Mouse (Mus musculus) liver, embryonic 15.5 days (tissue): Measurements from ENCODE around the gene 4931428L18Rik. TPM values are rescaled to one million over a fixed set of nuclear protein-coding genes. Genes with fewer than 3 reads are reported as not detected.
"Not testable (repeated sequence)": the region's sequence is repeated elsewhere in the genome, so short reads cannot be mapped to it uniquely, and the experiment has no call there.

Source experiments
- ATAC-seq: fragments of 200-750 bp; cut with Nextera tagmentation; 2 replicates; pipeline ENCODE4 v1.8.0; 2017; ENCODE audit warnings: moderate number of reproducible peaks, mild to moderate bottlenecking, moderate library complexity; ENCODE audit not compliant: insufficient read depth
- H3K27ac ChIP-seq: fragments of 300-500 bp; sonication (generic); replicated peaks from 2 replicates; pipeline ENCODE4 v1.5.1; 2015; ENCODE audit warnings: mild to moderate bottlenecking, inconsistent platforms
- H3K27me3 ChIP-seq: fragments of 300-500 bp; sonication (generic); 2 replicates; pipeline ENCODE4 v1.6.1; 2015; ENCODE audit warnings: mild to moderate bottlenecking, inconsistent platforms
- H3K36me3 ChIP-seq: fragments of 300-500 bp; sonication (generic); replicated peaks from 2 replicates; pipeline ENCODE4 v1.6.1; 2015; ENCODE audit warnings: moderate library complexity, mild to moderate bottlenecking, inconsistent platforms
- H3K4me1 ChIP-seq: fragments of 300-500 bp; sonication (generic); replicated peaks from 2 replicates; pipeline ENCODE4 v1.6.1; 2015; ENCODE audit warnings: inconsistent platforms
- H3K4me2 ChIP-seq: fragments of 300-500 bp; sonication (generic); 2 replicates; pipeline ENCODE4 v1.6.1; 2015; ENCODE audit warnings: moderate library complexity, mild to moderate bottlenecking, inconsistent platforms
- H3K4me3 ChIP-seq: fragments of 300-500 bp; sonication (generic); replicated peaks from 2 replicates; pipeline ENCODE4 v1.5.1; 2015; ENCODE audit warnings: mild to moderate bottlenecking, inconsistent platforms
- H3K9ac ChIP-seq: fragments of 300-500 bp; sonication (generic); 2 replicates; pipeline ENCODE4 v1.6.1; 2015; ENCODE audit warnings: moderate library complexity, mild to moderate bottlenecking, inconsistent platforms
- H3K9me3 ChIP-seq: fragments of 300-500 bp; sonication (generic); replicated peaks from 2 replicates; pipeline ENCODE4 v1.6.1; 2016; ENCODE audit warnings: inconsistent platforms
- WGBS: fragments of 180-500 bp; shearing (Covaris S2); methylation state at CpG from one replicate; pipeline ENCODE4 v1.1.7; 2015; ENCODE audit warnings: mixed read lengths; ENCODE audit not compliant: insufficient replicate concordance; 5-methylcytosine and 5-hydroxymethylcytosine counted together
- polyA plus RNA-seq: library from polyadenylated mRNA; unstranded; fragments of >200 nt; fragmentation: Nextera tagmentation; extraction: Ambion mirVana; gene quantifications from 2 replicates; pipeline ENCODE4 v1.2.1, GENCODE M21; 2015

4931428L18Rik gene
- polyA plus RNA-seq, 1 experiment from 2014 or later, result not detected

DNA sequence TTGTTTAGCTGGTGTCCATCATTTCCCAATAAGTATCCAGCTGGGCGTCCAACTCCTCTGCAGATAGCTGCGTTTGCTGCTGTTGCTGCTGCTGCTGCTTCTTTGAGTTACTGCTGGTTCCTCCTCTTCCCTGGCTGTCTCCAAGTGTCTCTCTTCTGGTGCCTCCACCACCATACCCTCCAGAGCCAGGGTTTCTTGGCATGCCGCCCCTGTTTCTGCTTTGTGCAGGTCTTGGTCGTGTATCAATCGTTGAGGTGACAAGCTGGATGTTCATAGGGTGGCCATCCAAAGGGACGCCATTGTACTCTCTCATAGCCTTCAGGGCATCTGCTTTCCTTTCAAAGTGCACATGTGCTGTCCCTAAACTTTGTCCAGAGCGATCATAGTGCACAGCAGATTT lies 245.2 kb downstream of the 4931428L18Rik start:
- H3K27ac ChIP-seq, H3K36me3 ChIP-seq, H3K9ac ChIP-seq, H3K9me3 ChIP-seq, H3K4me3 ChIP-seq, ATAC-seq, H3K4me2 ChIP-seq, H3K4me1 ChIP-seq, H3K27me3 ChIP-seq: not testable (repeated sequence)
- WGBS, result 69% methylated on average over 7 of the region's 7 CpGs

DNA sequence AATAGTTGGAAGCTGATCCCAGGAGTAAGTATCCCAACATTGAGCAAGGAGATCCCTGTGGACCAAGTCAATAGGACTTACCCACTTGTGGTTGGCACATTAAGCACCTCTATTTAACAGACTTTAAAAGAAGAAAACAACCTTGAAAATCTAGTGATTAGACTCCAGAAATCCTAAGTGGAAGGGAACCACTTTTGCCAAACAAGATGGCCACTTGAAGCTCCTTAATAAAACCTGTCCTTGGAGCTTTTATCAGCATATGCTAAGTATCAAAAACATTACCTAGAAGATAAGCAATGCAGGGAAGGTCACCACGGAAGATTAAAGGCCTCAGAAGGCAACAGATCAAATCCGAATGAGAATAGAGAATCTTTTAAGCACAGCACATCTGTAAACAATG lies 270.7 kb downstream of the 4931428L18Rik start:
- Histone ChIP-seq H3K4me1 (peaks cover 8% of the 10 kb centered on the region), H3K9ac (no peak overlapping the region), H3K4me3 (no peak overlapping the region), H3K36me3 (no peaks in the 10 kb centered on the region), H3K27me3 (no peaks in the 10 kb centered on the region), H3K4me2 (no peak overlapping the region), H3K27ac (no peak overlapping the region), H3K9me3 (no peaks in the 10 kb centered on the region)
- 46% methylated on average over 2 of the region's 2 CpGs for WGBS
- ATAC-seq, result no peak

DNA sequence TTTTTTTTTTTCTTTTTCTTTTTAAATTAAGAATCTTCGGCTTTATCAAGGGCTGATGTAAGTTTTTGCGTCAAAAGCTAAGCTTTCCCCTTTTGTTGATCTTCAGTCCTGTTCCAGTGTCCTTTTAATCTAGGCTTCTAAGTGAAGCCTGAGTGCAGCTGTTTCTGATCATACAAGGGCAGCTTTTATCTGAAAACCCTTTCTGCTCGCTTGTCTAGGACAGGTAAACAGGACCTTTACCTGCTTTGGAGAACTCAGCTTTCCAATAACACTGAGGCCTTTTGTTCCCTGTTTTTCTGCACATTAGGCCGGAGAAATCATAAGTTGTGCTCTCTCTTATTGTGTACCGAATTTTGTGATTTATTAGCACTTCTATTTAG lies 272.0 kb downstream of the 4931428L18Rik start:
- peaks cover 8% of the 10 kb centered on the region for H3K4me1 ChIP-seq
- peak overlapping the region; percentile 90 for H3K4me3 ChIP-seq
- H3K9ac ChIP-seq, result peak overlapping the region; percentile 74
- 35% methylated on average over 5 of the region's 5 CpGs for WGBS
- H3K9me3 ChIP-seq, result no peaks in the 10 kb centered on the region
- 0 out of 2 replicates have a peak, but pooled peaks cover 3% of the 10 kb centered on the region for H3K36me3 ChIP-seq
- peak overlapping the region; percentile 87 for H3K4me2 ChIP-seq
- H3K27ac ChIP-seq, result peak overlapping the region; percentile 99
- no peaks in the 10 kb centered on the region for H3K27me3 ChIP-seq
- no peak for ATAC-seq

DNA sequence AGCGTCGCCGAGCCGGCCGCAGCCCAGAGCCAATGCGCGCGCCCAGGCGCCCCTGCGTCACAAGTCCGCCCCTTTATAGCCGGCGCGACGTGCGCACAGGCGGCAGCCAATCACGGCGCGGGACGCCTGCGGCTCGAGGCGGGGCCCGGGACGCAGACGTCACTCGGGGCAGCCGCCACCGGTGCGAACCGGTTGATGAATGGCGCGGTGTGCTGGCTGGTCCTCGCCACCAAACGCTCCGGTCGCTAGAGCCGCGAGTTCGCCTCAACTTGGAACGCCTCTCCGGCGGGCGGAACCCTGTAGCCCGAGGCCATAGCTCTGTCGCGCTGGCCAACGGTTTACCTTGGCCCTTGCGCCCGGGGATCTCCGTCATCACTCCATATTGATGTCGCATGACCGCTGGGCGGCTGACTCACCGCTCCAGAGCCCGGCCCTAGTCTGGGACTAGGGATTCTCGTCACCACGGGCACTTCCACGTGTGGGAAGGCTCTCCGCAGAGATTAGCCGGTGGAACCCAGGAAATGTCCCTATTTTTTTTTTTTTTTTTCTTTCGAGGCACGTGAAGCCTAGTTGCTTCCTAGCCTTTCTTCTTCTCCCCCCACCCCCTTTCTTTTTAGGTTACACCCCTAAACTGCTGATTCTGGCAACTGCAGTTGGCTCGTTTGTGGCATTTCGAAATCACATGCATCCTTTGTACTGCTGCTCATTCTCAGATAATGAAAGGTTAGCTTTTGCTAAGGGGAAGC lies 272.6 kb downstream of the 4931428L18Rik start:
- H3K27me3 ChIP-seq, result no peaks in the 10 kb centered on the region
- peak overlapping the region; percentile 99 for H3K27ac ChIP-seq
- peak overlapping the region; percentile 90 for H3K4me3 ChIP-seq
- H3K9ac ChIP-seq, result peak overlapping the region; percentile 74
- WGBS, result under 1% methylated on average over 66 of the region's 66 CpGs
- no peaks in the 10 kb centered on the region for H3K9me3 ChIP-seq
- peaks cover 11% of the 10 kb centered on the region for H3K4me1 ChIP-seq
- peaks cover 8% of the 10 kb centered on the region for H3K36me3 ChIP-seq
- ATAC-seq, result peak; percentile 95
- peak overlapping the region; percentile 87 for H3K4me2 ChIP-seq

DNA sequence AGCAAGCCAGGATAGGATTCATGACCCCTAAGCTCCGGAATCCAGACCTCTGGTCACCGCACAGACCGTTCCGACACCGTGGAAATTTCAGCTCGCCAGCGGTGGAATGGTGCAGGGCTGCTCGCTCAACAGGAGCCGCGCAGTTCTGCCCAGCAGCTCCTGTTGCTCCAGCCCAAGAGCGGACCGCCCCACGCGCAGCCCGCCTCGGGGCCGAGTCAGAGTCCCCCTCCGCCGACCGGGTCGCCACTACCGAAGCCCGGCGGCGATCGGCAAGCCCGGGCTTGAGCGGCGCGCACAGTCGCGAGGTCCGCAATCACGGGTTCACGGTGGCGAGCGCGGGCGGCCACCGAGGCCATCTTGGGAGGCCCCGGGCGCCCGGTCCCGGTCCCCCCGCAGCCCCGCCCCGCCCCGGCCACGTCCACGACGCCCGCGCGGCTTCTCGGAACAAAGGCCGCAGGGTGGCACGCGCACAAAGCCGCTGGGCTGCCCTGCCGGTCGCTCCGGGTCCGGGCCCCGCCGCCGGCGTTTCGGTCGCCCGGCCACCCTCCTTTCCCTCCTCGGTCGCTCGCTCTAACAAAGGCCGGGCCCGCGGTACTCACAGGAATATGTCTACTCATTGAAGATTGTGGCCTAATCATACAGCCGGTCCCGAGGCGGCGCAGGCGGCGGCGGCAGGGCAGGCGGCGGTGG lies 273.4 kb downstream of the 4931428L18Rik start:
- Histone ChIP-seq H3K4me2 (peak overlapping the region; percentile 87), H3K4me1 (peaks cover 11% of the 10 kb centered on the region), H3K27me3 (no peaks in the 10 kb centered on the region), H3K36me3 (peaks cover 16% of the 10 kb centered on the region), H3K4me3 (peak overlapping the region; percentile 90), H3K9ac (peak overlapping the region; percentile 94), H3K9me3 (no peaks in the 10 kb centered on the region), H3K27ac (peak overlapping the region; percentile 99)
- peak; percentile 67 for ATAC-seq
- WGBS, result under 1% methylated on average over 81 of the region's 85 CpGs

DNA sequence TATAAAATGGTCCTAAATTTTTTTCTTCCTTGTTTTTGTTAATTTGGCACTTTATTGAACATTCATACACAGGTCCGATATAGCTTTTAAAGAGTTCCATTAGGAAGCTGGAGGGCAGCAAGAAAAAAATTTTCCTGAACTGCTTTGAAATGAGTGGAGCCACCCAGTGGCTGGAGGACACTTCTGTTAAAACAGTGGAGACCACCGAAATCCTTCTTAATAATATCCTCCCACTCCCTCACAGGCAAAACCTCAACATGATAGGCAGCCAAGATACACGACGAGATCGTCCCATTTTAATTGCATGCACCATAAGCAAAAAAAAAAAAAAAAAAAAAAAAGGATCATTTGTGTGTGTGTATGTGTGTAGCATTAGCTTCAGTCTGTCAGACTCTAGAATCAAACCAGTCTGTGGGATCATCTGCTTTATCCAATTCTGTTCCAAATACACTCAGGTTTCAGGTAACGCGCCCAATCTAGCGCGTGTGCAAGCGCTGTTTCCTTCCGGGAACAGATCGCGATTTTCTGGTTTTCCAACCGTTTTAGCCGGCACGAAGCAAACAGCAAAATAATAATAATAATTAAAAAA lies 274.0 kb downstream of the 4931428L18Rik start:
- no peak for ATAC-seq
- peak overlapping the region; percentile 87 for H3K4me2 ChIP-seq
- under 1% methylated on average over 16 of the region's 16 CpGs for WGBS

More for the DNA sequence above, 274.0 kb downstream of the 4931428L18Rik start:
- Histone ChIP-seq H3K4me1 (peaks cover 11% of the 10 kb centered on the region), H3K4me3 (peak overlapping the region; percentile 90), H3K27me3 (no peaks in the 10 kb centered on the region), H3K36me3 (peaks cover 22% of the 10 kb centered on the region), H3K9ac (peak overlapping the region; percentile 94), H3K9me3 (no peaks in the 10 kb centered on the region), H3K27ac (peak overlapping the region; percentile 99)

Other genes starting within 250 kb of the 4931428L18Rik start
- not detected in 2 replicates for gene AC153137.1, start 244.7 kb downstream of the 4931428L18Rik start, polyA plus RNA-seq
- gene Lgsn, start 46.3 kb downstream of the 4931428L18Rik start, polyA plus RNA-seq, result not detected in 2 replicates
- not detected in 2 replicates for gene Pih1d3, start 154 bp upstream of the 4931428L18Rik start, polyA plus RNA-seq